ENCODE assay signal across 16 mouse cellular contexts in genomic region chr12:95489848-95490247, GRCm38 (mm10).
DNase-seq lines count a peak whose midpoint lies in the region; TF ChIP-seq lines count a peak whose summit lies in the region.
"Had no signal": no experiment of that assay in that cellular context is flagged by ENCODE, and none has a peak within 500 bp of the region (broad histone marks: within the 10 kb centered on the region; RNA-seq: fewer than 3 reads in every experiment).

No protein-coding gene starts in this region.

- H3ac ChIP-seq in C2C12 (ENCODE audit: control insufficient read depth, insufficient read length, low read depth) (no peak overlapping the region), myocyte (ENCODE audit: control insufficient read depth, insufficient read length) (no peak overlapping the region)

- H3K27me3 ChIP-seq in C2C12 (ENCODE audit: control insufficient read depth, insufficient read depth, insufficient read length) = no peaks in the 10 kb centered on the region
- no peaks in the 10 kb centered on the region for H3K27me3 ChIP-seq in myocyte (ENCODE audit: control insufficient read depth, insufficient read depth, insufficient read length)
- H3K27me3 ChIP-seq: CH12.LX, Patski had no signal

- no peak overlapping the region for H3K4me2 ChIP-seq in myocyte (ENCODE audit: low read depth)

- H3K79me3 ChIP-seq in C2C12 (ENCODE audit: low read depth) = no peaks in the 10 kb centered on the region

- H3K79me2 ChIP-seq in C2C12 (ENCODE audit: control insufficient read depth, insufficient read depth) (no peaks in the 10 kb centered on the region), myocyte (ENCODE audit: control insufficient read depth, insufficient read depth) (no peaks in the 10 kb centered on the region)

- no peak for DNase-seq in heart, adult 9 months (ENCODE audit: low spot score in 2 of 2)
- DNase-seq in cerebellum, postnatal 4 days (ENCODE audit: low spot score in 2 of 2) = no peak
- DNase-seq: adrenal gland, adult 8-10 months; adrenal gland, postnatal 10 days; adrenal gland, postnatal 14 days; adrenal gland, postnatal 25 days; B cell, adult 2 months; cerebellum, adult 11 months; cerebellum, adult 11-12 months; cerebellum, adult 18-20 months; cerebellum, adult 2 months had no signal

- H3K4me3 ChIP-seq in C2C12 (ENCODE audit: insufficient read depth, poor library complexity, severe bottlenecking) = no peak overlapping the region
- no peak overlapping the region for H3K4me3 ChIP-seq in myocyte

- no peak for TF ChIP-seq POLR2A in myocyte (IDR thresholded peaks at IDR 0.05; ENCODE audit: insufficient read length, low read depth)

- H3K36me3 ChIP-seq in C2C12 (ENCODE audit: control insufficient read depth, insufficient read depth) (no peaks in the 10 kb centered on the region), myocyte (ENCODE audit: control insufficient read depth, insufficient read depth) (no peaks in the 10 kb centered on the region)
- H3K36me3 ChIP-seq: G1E had no signal

- no peak for TF ChIP-seq CTCF in C2C12 (IDR thresholded peaks at IDR 0.05; ENCODE audit: control insufficient read depth, insufficient read depth, insufficient read length)

TF ChIP-seq in C2C12, 6 proteins besides CTCF, POLR2A, EP300 and RAD21:
- no peak for TF ChIP-seq MYOG (IDR thresholded peaks at IDR 0.05; ENCODE audit: control insufficient read depth, extremely low read depth, insufficient read length)
- no peak for TF ChIP-seq FOSL1 (IDR thresholded peaks at IDR 0.05; ENCODE audit: insufficient read depth, low read length, poor library complexity, severe bottlenecking)
- TF ChIP-seq CEBPB (IDR thresholded peaks at IDR 0.05; ENCODE audit: low read depth) = peak; percentile 66

TF ChIP-seq in myocyte, 11 proteins besides CTCF, POLR2A, EP300 and RAD21:
- TF ChIP-seq TCF3 (IDR thresholded peaks at IDR 0.05; ENCODE audit: insufficient read length, low read depth) (no peak), MYOG (IDR thresholded peaks at IDR 0.05; ENCODE audit: control insufficient read depth in 1 of 3, insufficient read depth in 1 of 3, insufficient read length in 2 of 3, low read depth in 2 of 3) (no peak), CEBPB (IDR thresholded peaks at IDR 0.05; ENCODE audit: insufficient read depth, poor library complexity, severe bottlenecking) (0 out of 2 replicates have a peak, but pooled peaks have one; percentile 52), REST (IDR thresholded peaks at IDR 0.05; ENCODE audit: insufficient read depth, insufficient read length) (no peak)
TF ChIP-seq in myocyte: peak in this region for 1.
